Mouse (Mus musculus): ENCODE results near the gene Slc12a7. TPM values are rescaled to one million over a fixed set of nuclear protein-coding genes. Genes with fewer than 3 reads are reported as not detected.

The Slc12a7 gene
- polyA plus RNA-seq, 1 experiment from 2014 or later: 40.1 TPM

Other genes with a start within 250 kb of the Slc12a7 start
- 0.08 and 0.14 TPM in 2 replicates for gene Slc6a3, start 196.3 kb upstream of the Slc12a7 start, polyA plus RNA-seq (2016; fragmentation: Nextera tagmentation; extraction: Ambion mirVana)
- 127 and 130 TPM in 2 replicates for gene Clptm1l, start 129.1 kb upstream of the Slc12a7 start, polyA plus RNA-seq (2016; fragmentation: Nextera tagmentation; extraction: Ambion mirVana)
- 10.3 and 13.2 TPM in 2 replicates for gene Tert, start 106.2 kb upstream of the Slc12a7 start, polyA plus RNA-seq (2016; fragmentation: Nextera tagmentation; extraction: Ambion mirVana)
- gene Slc6a18, start 55.1 kb upstream of the Slc12a7 start, polyA plus RNA-seq (2016; fragmentation: Nextera tagmentation; extraction: Ambion mirVana): not detected in 2 replicates
- 0.06 TPM in 1 of 2 replicates, not detected in the other for gene Slc6a19, start 28.2 kb upstream of the Slc12a7 start, polyA plus RNA-seq (2016; fragmentation: Nextera tagmentation; extraction: Ambion mirVana)
- gene Nkd2, start 114.5 kb downstream of the Slc12a7 start, polyA plus RNA-seq (2016; fragmentation: Nextera tagmentation; extraction: Ambion mirVana): 25.2 and 27.7 TPM in 2 replicates
- gene Trip13, start 204.7 kb downstream of the Slc12a7 start, polyA plus RNA-seq (2016; fragmentation: Nextera tagmentation; extraction: Ambion mirVana): 45.5 and 48.4 TPM in 2 replicates
- 65.4 and 66.6 TPM in 2 replicates for gene Brd9, start 204.7 kb downstream of the Slc12a7 start, polyA plus RNA-seq (2016; fragmentation: Nextera tagmentation; extraction: Ambion mirVana)
- not detected in 2 replicates for gene Zdhhc11, start 230.8 kb downstream of the Slc12a7 start, polyA plus RNA-seq (2016; fragmentation: Nextera tagmentation; extraction: Ambion mirVana)